Mouse (Mus musculus): ENCODE results near the gene Car3.

DNA sequence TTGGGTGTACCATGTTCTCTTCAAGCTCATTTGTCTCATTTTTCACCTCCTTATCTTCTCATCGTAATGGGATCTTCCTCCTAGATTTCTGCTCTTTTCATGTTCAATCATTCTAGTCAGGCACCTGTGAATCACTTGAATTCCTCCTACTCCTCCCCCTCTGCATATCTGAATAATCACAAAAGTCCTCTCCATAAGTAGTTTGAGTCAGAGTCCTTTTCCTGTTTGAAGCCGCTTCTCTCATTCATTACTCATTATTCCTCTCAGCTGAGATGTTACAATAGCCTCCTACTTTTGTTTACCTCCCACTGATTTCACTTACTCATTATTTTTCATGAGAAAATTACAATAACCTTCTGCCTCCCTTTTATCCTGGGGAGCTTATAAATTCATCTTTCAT, 53.9 kb downstream of the Car3 start:
- TF ChIP-seq GATA1 (IDR thresholded peaks at IDR 0.05; ENCODE audit: borderline replicate concordance, low read length) (no peak), FLI1 (IDR thresholded peaks at IDR 0.05; ENCODE audit: low read length) (no peak)
